Mouse (Mus musculus) kidney, postnatal 0 days (tissue): ENCODE data around the gene Frat1. TPM values are rescaled to one million over a fixed set of nuclear protein-coding genes. Genes with fewer than 3 reads are reported as not detected.
"Not testable (repeated sequence)": the region's sequence is repeated elsewhere in the genome, so short reads cannot be mapped to it uniquely, and the experiment has no call there.

Source experiments
- ATAC-seq: fragments of 200-750 bp; cut with Nextera tagmentation; replicated peaks from 2 replicates; pipeline ENCODE4 v1.8.0; 2017; ENCODE audit warnings: low read depth, moderate number of reproducible peaks, moderate TSS enrichment, moderate library complexity; ENCODE audit not compliant: low FRiP score
- DNase-seq: peaks from one replicate; pipeline ENCODE4 v3.0.0-alpha.2; 2016; ENCODE audit warnings: low spot score
- H3K27ac ChIP-seq: fragments of 300-500 bp; sonication (generic); 2 replicates; pipeline ENCODE4 v1.5.1; 2014; ENCODE audit warnings: mild to moderate bottlenecking
- H3K27me3 ChIP-seq: fragments of 300-500 bp; sonication (generic); 2 replicates; pipeline ENCODE4 v1.6.1; 2014; ENCODE audit warnings: low read length, mixed read lengths; ENCODE audit not compliant: insufficient read depth
- H3K36me3 ChIP-seq: fragments of 300-500 bp; sonication (generic); 2 replicates; pipeline ENCODE4 v1.6.1; 2014; ENCODE audit warnings: low read length, mixed read lengths; ENCODE audit not compliant: insufficient read depth
- H3K4me1 ChIP-seq: fragments of 300-500 bp; sonication (generic); replicated peaks from 2 replicates; pipeline ENCODE4 v1.6.1; 2014; ENCODE audit warnings: antibody characterized with exemption, low read length, mixed read lengths; ENCODE audit not compliant: insufficient read depth
- H3K4me2 ChIP-seq: fragments of 300-500 bp; sonication (generic); 2 replicates; pipeline ENCODE4 v1.6.1; 2014; ENCODE audit warnings: mild to moderate bottlenecking, low read length, moderate library complexity, mixed read lengths
- H3K4me3 ChIP-seq: fragments of 300-500 bp; sonication (generic); replicated peaks from 2 replicates; pipeline ENCODE4 v1.5.1; 2014; ENCODE audit warnings: low read depth, low read length
- H3K9ac ChIP-seq: fragments of 300-500 bp; sonication (generic); 2 replicates; pipeline ENCODE4 v1.6.1; 2014; ENCODE audit warnings: low read depth, low read length
- H3K9me3 ChIP-seq: fragments of 300-500 bp; sonication (generic); replicated peaks from 2 replicates; pipeline ENCODE4 v1.6.1; 2016; ENCODE audit warnings: low read length, inconsistent platforms, mixed read lengths
- CTCF ChIP-seq: IDR thresholded peaks from 2 replicates; pipeline ENCODE4 v1.5.1; 2016; ENCODE audit warnings: antibody characterized with exemption, low read depth, mild to moderate bottlenecking, moderate library complexity
- WGBS: fragments of 180-500 bp; shearing (Covaris S2); extraction: QIAGEN DNeasy Blood & Tissue Kit; methylation state at CpG from one replicate; pipeline ENCODE4 v1.1.7; 2014; 5-methylcytosine and 5-hydroxymethylcytosine counted together
- polyA plus RNA-seq: library from polyadenylated mRNA; unstranded; fragments of >200 nt; fragmentation: Nextera tagmentation; extraction: Ambion mirVana; gene quantifications from 2 replicates; pipeline ENCODE4 v1.2.1, GENCODE M21; 2015

Frat1 gene
- polyA plus RNA-seq, 1 experiment from 2014 or later = 11.1 TPM

DNA sequence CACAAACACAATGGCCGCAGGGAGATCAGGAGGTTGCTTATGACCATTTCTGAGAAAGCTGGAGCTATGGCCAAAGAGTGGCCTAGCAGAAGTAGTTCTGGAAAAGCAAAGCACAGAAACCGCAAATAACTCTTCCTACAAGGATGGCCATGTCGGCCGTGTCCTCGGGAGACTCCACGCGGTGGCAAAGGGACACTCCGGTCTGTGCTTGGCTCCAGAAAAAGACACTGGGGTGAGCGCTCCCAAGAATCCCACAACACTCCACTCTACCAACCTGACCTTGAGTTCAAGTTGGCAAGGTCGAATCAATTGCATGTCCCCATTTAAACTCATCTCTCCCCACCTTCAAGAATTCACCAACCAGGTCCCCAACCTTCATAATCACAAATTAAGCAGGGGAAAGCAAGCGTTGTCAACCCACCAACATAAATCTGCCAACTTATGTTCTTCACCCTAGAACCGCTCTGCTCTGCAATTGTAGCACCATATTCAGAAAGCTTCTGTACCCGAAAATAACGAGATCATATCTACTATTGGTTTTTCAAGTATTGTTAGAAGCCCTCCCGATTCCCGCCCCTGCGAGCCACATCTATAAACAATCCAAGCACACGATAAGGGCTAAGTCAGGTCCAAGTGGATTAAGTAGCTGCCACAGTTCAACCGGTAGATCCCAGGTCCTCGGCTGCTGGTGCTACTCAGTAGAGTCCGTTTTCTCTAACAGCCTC, 16.8 kb downstream of the Frat1 start:
- ATAC-seq (0 out of 2 replicates have a peak, but pooled peaks have one; percentile 4), DNase-seq (peak; percentile 46)
- TF ChIP-seq CTCF = peak; percentile 23; the same call in 1 of the 2 replicates
- Histone ChIP-seq H3K27ac (peak overlapping the region; percentile 94), H3K4me2 (peak overlapping the region; percentile 97), H3K36me3 (no peaks in the 10 kb centered on the region), H3K9me3 (no peaks in the 10 kb centered on the region), H3K4me1 (peaks cover 19% of the 10 kb centered on the region), H3K4me3 (peak overlapping the region; percentile 78), H3K27me3 (no peaks in the 10 kb centered on the region), H3K9ac (peak overlapping the region; percentile 86)
- 12% methylated on average over 21 of the region's 21 CpGs for WGBS

DNA sequence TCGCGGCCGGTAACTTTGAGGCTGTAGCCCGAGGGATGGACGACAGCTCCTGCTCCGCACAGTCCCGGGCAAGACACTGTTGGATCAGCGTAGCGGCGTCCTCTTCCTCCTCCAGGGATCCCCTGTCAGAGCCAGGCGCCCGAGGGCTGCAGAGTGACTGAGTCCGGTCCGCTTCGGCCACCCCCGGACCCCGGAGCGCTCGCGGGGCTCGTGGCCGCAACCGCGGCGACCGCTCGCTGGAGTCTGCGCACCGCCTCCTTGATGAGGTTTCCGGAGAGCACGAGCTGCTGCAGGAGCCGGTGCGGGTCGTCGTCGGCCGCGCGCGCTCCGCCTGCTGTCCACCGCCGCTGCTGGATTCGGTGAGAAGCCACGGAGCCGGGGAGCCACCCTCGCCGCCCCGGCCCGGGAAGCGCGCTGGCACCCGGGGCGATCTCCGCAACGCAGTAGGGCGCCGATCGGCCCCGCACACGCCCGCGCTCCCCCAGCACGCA, 17.4 kb downstream of the Frat1 start:
- H3K9me3 ChIP-seq = no peaks in the 10 kb centered on the region
- ATAC-seq (peak; percentile 5; the same call in 1 of the 2 replicates), DNase-seq (peak; percentile 54)
- H3K9ac ChIP-seq = peak overlapping the region; percentile 86
- peak overlapping the region; percentile 78 for H3K4me3 ChIP-seq
- peaks cover 19% of the 10 kb centered on the region for H3K4me1 ChIP-seq
- under 1% methylated on average over 64 of the region's 64 CpGs for WGBS
- peak overlapping the region; percentile 97 for H3K4me2 ChIP-seq
- no peaks in the 10 kb centered on the region for H3K27me3 ChIP-seq
- H3K27ac ChIP-seq = peak overlapping the region; percentile 94
- no peaks in the 10 kb centered on the region for H3K36me3 ChIP-seq
- TF ChIP-seq CTCF = no peak

DNA sequence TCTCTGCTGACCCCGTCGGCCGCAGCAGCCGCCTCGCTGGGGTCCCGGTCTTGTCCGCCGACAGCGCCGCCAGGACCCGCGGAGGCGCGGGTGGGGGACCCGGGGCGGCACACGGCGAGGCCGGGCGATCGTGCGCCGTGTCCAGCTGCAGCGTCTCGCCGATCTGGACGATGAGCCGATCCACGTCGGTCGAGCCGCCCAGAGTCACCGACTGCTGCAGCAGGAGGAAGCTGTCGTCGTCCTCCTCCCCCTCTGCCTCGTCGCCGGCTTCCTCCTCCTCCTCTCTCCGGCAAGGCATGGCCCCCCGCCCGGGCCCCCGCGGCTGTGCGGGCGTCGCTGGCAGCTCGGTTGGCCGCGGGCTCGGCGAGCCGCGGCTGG, 17.8 kb downstream of the Frat1 start:
- ATAC-seq = peak; percentile 44
- 0% methylated on average over 47 of the region's 53 CpGs for WGBS

DNA sequence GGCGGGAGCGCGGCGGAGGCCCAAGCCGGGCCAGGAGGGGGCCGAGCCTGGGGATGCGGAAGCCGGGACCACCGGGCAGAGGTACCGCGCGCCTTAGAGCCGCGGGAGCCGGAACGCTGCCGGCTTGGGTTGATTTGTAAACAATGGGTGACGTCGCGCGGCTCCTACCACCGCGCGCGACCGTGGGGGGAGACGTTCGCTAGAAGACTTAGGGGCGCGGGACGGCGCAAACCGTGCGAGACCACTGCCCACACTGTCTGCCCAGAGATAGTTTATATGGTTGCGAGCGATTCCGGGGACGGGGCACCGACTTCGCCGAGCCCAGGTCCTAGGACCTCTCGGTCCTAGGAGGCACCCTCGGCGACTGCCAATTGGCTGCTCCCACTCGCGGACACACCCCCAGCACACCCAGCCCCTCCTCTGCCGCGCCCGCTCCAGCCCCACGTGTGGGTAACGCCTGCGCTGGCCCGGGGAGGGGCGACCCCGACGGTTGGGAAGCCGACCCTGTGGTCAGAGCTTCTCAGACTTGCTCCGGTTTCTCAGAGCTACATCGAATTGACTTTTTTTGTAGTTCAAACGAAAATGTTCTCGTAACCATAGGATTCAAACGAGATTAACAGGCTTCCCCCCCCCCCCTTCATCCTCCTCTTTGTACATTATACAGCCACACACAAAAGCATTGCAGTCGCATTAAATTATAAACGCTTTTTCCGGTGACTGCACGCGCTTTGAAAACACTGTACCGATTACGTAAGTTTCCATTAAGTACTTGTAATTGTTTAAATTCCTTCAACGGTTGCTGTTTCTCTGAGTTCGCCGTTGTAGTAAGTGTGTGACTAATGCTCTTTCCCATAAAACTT, 18.5 kb downstream of the Frat1 start, which contains the start of gene Frat2:
Frat2 (minus strand) TSS at position 141 of the 860 bp plus-strand sequence.
- WGBS = under 1% methylated on average over 72 of the region's 72 CpGs
- peak; percentile 94 for ATAC-seq

More for the DNA sequence above, 17.8 kb downstream of the Frat1 start:
- H3K36me3 ChIP-seq, H3K9me3 ChIP-seq, H3K27me3 ChIP-seq: not testable (repeated sequence)
- H3K4me3 ChIP-seq = peak overlapping the region; percentile 78
- peak overlapping the region; percentile 86 for H3K9ac ChIP-seq
- peak overlapping the region; percentile 94 for H3K27ac ChIP-seq
- peaks cover 19% of the 10 kb centered on the region for H3K4me1 ChIP-seq
- peak overlapping the region; percentile 97 for H3K4me2 ChIP-seq
- DNase-seq = peak; percentile 59

DNA sequence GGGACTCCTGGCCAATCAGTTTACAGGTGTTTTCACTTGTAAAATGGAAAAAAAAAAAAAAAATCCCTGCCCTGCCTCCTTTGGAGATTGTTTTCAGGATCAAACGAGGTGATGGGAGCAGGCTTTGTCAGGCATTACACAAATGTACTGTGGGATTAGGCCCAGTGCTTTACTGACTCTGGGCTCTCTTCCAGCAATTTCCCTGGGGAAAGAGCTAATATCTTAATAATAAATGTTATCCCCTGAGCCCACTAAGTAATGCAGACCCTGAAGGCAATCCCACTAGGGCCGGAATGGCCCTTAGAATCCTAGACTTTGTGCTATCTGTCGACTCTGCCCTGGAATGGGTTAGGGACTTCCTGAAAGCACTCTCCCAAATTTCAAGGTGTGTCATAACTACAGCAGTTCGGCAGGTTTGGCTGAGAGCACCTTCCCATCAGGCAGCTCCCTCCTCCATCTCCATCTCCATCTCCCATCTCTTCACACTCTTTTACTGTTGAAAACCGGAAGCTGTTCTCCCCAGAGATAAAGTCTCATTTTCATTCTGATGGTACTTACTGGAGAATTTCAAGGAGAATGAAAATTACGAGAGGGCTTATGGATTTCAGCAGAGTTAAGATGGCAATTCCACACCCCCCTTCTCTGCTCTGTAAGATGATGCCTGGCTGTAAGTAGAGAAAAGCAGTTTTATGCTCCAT, 20.4 kb downstream of the Frat1 start:
- peaks cover 19% of the 10 kb centered on the region for H3K4me1 ChIP-seq
- peak overlapping the region; percentile 11; the same call in 1 of the 2 replicates for H3K4me2 ChIP-seq
- WGBS = 21% methylated on average over 6 of the region's 6 CpGs
- DNase-seq (no peak), ATAC-seq (no peak)
- H3K27me3 ChIP-seq = no peaks in the 10 kb centered on the region
- TF ChIP-seq CTCF = no peak
- H3K27ac ChIP-seq = 0 out of 2 replicates have a peak overlapping the region, but pooled peaks have one; percentile 83
- no peak overlapping the region for H3K9ac ChIP-seq
- H3K36me3 ChIP-seq = no peaks in the 10 kb centered on the region
- H3K9me3 ChIP-seq = no peaks in the 10 kb centered on the region
- H3K4me3 ChIP-seq = no peak overlapping the region

More for the DNA sequence above, 18.5 kb downstream of the Frat1 start, which contains the start of gene Frat2:
- peak; percentile 96 for DNase-seq
- Histone ChIP-seq H3K4me1 (peaks cover 19% of the 10 kb centered on the region), H3K4me2 (peak within 1 kb of the TSS; percentile 97), H3K36me3 (no peaks in the 10 kb centered on the region), H3K9me3 (no peaks in the 10 kb centered on the region), H3K9ac (peak within 1 kb of the TSS; percentile 86), H3K27me3 (no peaks in the 10 kb centered on the region), H3K4me3 (peak within 1 kb of the TSS; percentile 78), H3K27ac (peak within 1 kb of the TSS; percentile 94)
- no peak for TF ChIP-seq CTCF
